Mouse (Mus musculus) hindbrain, embryonic 11.5 days (tissue): Measurements from ENCODE around the gene Letmd1. TPM values are rescaled to one million over a fixed set of nuclear protein-coding genes. Genes with fewer than 3 reads are reported as not detected.

Experiments
- ATAC-seq: fragments of 200-750 bp; cut with Nextera tagmentation; 2 replicates; pipeline ENCODE4 v1.8.0; 2017; ENCODE audit warnings: mild to moderate bottlenecking, moderate TSS enrichment, moderate library complexity; ENCODE audit not compliant: low FRiP score
- DNase-seq: peaks from one replicate; pipeline ENCODE4 v3.0.0-alpha.2; 2015; ENCODE audit warnings: low spot score
- H3K27ac ChIP-seq: fragments of 300-500 bp; sonication (generic); 2 replicates; pipeline ENCODE4 v1.5.1; 2014; ENCODE audit warnings: mild to moderate bottlenecking, low read depth, low read length
- H3K27me3 ChIP-seq: fragments of 300-500 bp; sonication (generic); 2 replicates; pipeline ENCODE4 v1.6.1; 2014; ENCODE audit warnings: mild to moderate bottlenecking, low read length, moderate library complexity, mixed read lengths; ENCODE audit not compliant: control insufficient read depth, insufficient read depth
- H3K36me3 ChIP-seq: fragments of 300-500 bp; sonication (generic); 2 replicates; pipeline ENCODE4 v1.6.1; 2014; ENCODE audit warnings: mild to moderate bottlenecking, low read length, moderate library complexity, mixed read lengths; ENCODE audit not compliant: control insufficient read depth, insufficient read depth
- H3K4me1 ChIP-seq: fragments of 300-500 bp; sonication (generic); replicated peaks from 2 replicates; pipeline ENCODE4 v1.6.1; 2014; ENCODE audit warnings: low read length, mixed read lengths; ENCODE audit not compliant: control insufficient read depth, insufficient read depth
- H3K4me2 ChIP-seq: fragments of 300-500 bp; sonication (generic); replicated peaks from 2 replicates; pipeline ENCODE4 v1.6.1; 2014; ENCODE audit warnings: mild to moderate bottlenecking, low read depth, low read length
- H3K4me3 ChIP-seq: fragments of 300-500 bp; sonication (generic); 2 replicates; pipeline ENCODE4 v1.5.1; 2014; ENCODE audit warnings: low read depth, low read length
- H3K9ac ChIP-seq: fragments of 300-500 bp; sonication (generic); 2 replicates; pipeline ENCODE4 v1.6.1; 2014; ENCODE audit warnings: low read depth, low read length
- H3K9me3 ChIP-seq: fragments of 300-500 bp; sonication (generic); 2 replicates; pipeline ENCODE4 v1.6.1; 2016; ENCODE audit warnings: low read length; ENCODE audit not compliant: control insufficient read depth
- WGBS: fragments of 180-500 bp; shearing (Covaris S2); extraction: QIAGEN DNeasy Blood & Tissue Kit; methylation state at CpG from one replicate; pipeline ENCODE4 v1.1.7; 2014; 5-methylcytosine and 5-hydroxymethylcytosine counted together
- polyA plus RNA-seq: library from polyadenylated mRNA; unstranded; fragments of >200 nt; fragmentation: Nextera tagmentation; extraction: Ambion mirVana; gene quantifications from 2 replicates; pipeline ENCODE4 v1.2.1, GENCODE M21; 2014

Letmd1 gene
- polyA plus RNA-seq, 1 experiment from 2014 or later: 48.6 TPM

DNA sequence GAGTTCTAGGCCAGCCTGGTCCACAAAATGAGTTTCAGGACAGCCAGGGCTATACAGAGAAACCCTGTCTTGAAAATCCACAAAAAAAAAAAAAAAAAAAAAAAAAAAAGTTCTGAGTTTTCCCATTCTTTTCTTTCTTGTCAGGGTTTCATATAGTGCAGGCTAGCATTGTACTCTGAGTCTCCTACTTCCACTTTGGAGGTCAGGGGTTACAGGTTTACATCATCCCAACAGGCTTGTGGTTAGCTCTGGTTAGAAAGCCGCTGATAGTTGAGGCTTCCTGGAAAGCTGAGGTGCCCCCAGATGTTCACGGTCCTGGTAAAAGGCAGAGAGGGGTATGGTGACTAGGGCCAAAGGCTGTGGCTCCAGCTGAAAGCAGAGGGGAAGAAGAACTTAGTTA lies 21.9 kb upstream of the Letmd1 start:
- Histone ChIP-seq H3K27ac (no peak overlapping the region), H3K4me3 (no peak overlapping the region), H3K36me3 (no peaks in the 10 kb centered on the region), H3K9me3 (no peaks in the 10 kb centered on the region), H3K4me2 (no peak overlapping the region), H3K27me3 (no peaks in the 10 kb centered on the region), H3K4me1 (no peaks in the 10 kb centered on the region; the same call in 1 of the 2 replicates), H3K9ac (no peak overlapping the region)
- ATAC-seq: no peak
- DNase-seq: no peak
- WGBS: 83% methylated on average over 2 of the region's 2 CpGs

DNA sequence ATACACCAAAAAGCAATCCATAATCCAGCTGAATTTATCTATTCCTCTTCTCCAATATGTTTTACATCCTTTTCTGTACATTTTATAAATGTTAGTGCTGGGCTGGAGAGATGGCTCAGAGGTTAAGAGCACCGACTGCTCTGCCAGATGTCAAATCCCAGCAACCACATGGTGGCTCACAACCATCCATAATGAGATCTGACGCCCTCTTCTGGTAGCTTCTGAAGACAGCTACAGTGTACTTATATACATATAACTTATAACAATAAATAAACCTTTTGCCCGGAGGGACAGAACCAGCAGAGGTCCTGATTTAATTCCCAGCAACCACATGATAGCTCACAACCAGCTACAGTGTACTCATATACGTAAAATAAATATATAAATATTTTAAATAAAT lies 20.3 kb upstream of the Letmd1 start:
- ATAC-seq: no peak
- Histone ChIP-seq H3K9ac (no peak overlapping the region), H3K27ac (no peak overlapping the region), H3K4me3 (no peak overlapping the region), H3K4me2 (no peak overlapping the region), H3K27me3 (no peaks in the 10 kb centered on the region), H3K4me1 (no peaks in the 10 kb centered on the region; the same call in 1 of the 2 replicates), H3K36me3 (no peaks in the 10 kb centered on the region), H3K9me3 (no peaks in the 10 kb centered on the region)
- 72% methylated on average over 4 of the region's 4 CpGs for WGBS
- no peak for DNase-seq

DNA sequence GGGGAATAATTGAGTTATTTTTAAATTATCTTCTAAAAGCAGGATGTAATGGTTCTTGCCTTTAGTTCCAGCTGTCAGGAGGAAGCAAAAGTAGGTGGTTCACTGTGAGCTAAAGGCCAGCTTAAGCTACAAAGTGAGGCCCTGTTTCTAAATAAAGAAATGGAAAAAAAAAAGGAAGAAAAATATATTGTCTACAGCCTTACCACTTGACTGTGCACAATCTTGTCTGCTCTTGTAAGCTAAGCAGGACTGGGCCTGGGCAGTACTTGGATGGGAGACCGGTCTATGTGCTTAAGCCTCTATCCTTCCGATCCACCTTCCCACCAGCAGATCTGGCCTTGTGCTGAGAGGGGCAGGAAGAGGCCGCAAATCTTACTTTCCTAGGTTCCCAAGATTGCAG lies 19.3 kb upstream of the Letmd1 start:
- H3K4me3 ChIP-seq: no peak overlapping the region
- H3K9me3 ChIP-seq: no peaks in the 10 kb centered on the region
- H3K27ac ChIP-seq: no peak overlapping the region
- WGBS: 94% methylated on average over 3 of the region's 3 CpGs
- H3K4me2 ChIP-seq: no peak overlapping the region
- no peak overlapping the region for H3K9ac ChIP-seq
- ATAC-seq (no peak), DNase-seq (no peak)
- H3K4me1 ChIP-seq: no peaks in the 10 kb centered on the region
- H3K27me3 ChIP-seq: no peaks in the 10 kb centered on the region
- no peaks in the 10 kb centered on the region for H3K36me3 ChIP-seq

DNA sequence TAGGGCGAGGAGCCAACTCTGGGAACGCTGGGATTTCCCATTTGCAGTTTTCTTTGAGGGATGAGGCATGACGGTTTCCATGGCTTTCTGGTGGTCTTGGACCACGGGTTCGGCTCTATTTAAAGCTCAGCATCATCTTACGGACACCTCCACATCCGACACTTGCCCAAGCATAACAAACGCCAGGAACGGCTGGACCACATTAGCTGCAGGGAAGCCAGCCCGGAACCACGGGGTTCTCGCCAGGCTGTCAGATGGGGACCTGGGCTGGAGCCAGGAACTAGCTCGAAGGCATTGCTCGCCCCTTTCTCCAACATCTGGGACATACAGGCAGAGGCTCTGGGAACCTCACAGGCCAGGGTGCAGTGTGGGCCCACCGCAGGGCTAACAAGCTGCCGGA lies 17.6 kb upstream of the Letmd1 start:
- no peak for ATAC-seq
- DNase-seq: no peak
- WGBS: 75% methylated on average over 16 of the region's 16 CpGs

DNA sequence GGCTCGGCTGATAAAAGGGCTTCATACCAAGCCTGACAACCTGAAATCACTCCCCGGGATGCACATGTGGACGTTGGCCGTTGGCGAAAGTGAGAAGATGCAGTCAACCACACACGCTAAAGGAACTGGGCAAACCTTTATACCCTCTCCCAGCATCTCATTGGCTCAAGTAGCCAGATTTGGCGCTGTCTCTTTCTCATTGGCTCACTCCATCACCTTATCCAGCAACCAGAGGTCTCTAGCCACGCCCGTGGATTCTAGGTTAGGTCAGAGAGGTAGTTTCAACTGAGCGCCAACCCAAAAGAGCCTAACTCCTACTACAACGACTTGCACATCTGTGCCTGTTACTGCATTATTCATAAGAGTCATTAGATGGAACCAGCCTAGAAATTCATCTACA lies 16.3 kb upstream of the Letmd1 start:
- Histone ChIP-seq H3K9ac (no peak overlapping the region), H3K27ac (no peak overlapping the region), H3K4me1 (no peaks in the 10 kb centered on the region), H3K27me3 (no peaks in the 10 kb centered on the region), H3K4me2 (no peak overlapping the region), H3K36me3 (no peaks in the 10 kb centered on the region), H3K4me3 (no peak overlapping the region), H3K9me3 (no peaks in the 10 kb centered on the region)
- ATAC-seq (no peak), DNase-seq (no peak)
- 83% methylated on average over 11 of the region's 11 CpGs for WGBS

More for the DNA sequence above, 17.6 kb upstream of the Letmd1 start:
- H3K9me3 ChIP-seq: no peaks in the 10 kb centered on the region
- H3K9ac ChIP-seq: no peak overlapping the region
- no peaks in the 10 kb centered on the region for H3K4me1 ChIP-seq
- no peaks in the 10 kb centered on the region for H3K36me3 ChIP-seq
- H3K4me2 ChIP-seq: no peak overlapping the region
- H3K27me3 ChIP-seq: no peaks in the 10 kb centered on the region
- no peak overlapping the region for H3K4me3 ChIP-seq
- H3K27ac ChIP-seq: no peak overlapping the region

DNA sequence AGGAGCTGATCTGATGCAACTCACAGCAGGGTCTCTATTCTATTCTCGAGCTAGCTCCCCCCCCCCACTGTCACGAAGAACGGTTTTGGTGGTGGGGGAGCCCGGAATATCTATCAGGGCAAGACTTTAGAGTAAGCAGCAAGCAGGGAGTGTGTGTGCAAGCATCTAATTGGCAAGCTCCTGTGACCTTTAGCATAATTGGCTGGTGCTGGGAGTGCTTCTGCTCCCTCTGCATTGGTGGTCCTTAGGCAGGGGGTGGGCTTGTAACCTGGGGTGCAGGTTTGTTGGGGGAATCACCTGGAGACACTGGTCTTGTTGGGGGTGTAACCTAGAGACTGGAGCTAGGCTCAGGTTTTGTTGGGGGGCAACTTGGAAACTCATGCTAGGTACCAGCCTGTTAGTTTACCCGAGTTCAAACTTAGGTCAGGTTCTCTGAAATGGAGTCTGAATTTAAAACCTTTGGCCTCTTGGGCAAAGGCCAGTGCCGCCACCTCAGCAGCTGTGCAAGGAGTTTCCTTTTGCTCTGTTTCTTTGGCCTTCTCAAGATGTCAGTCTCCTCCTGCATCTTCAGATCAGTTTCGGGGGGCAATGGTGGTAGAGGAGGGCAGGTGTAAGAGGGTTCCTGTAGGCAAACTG lies 12.3 kb upstream of the Letmd1 start:
- Histone ChIP-seq H3K27me3 (no peaks in the 10 kb centered on the region), H3K4me2 (no peak overlapping the region), H3K36me3 (no peaks in the 10 kb centered on the region), H3K27ac (no peak overlapping the region), H3K9ac (no peak overlapping the region), H3K9me3 (no peaks in the 10 kb centered on the region), H3K4me3 (no peak overlapping the region), H3K4me1 (no peaks in the 10 kb centered on the region)
- 60% methylated on average over 7 of the region's 7 CpGs for WGBS
- DNase-seq (no peak), ATAC-seq (no peak)

DNA sequence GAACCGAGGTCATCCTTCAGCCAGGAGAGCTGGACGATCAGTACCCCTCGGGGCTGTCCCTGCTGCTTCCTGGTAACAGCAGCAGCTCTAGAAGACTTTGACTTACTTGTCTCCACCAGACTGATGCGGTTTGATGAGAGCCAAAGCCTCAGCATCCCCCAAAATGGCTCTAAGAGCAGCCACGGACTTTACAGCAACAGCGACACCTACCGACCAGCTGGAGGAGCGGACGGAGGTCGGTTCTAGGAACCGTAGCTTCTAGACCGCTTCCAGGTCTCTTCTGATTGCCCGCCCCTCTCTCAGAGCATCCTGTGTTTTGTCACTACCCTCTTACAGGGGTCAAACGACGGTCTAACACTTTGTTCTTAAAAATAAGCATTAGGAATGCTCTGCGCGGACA lies 11.5 kb upstream of the Letmd1 start:
- Histone ChIP-seq H3K27ac (no peak overlapping the region), H3K4me1 (0 out of 2 replicates have a peak, but pooled peaks cover 2% of the 10 kb centered on the region), H3K4me3 (no peak overlapping the region), H3K9ac (no peak overlapping the region), H3K9me3 (no peaks in the 10 kb centered on the region), H3K36me3 (no peaks in the 10 kb centered on the region), H3K27me3 (no peaks in the 10 kb centered on the region), H3K4me2 (no peak overlapping the region)
- ATAC-seq (no peak), DNase-seq (peak; percentile 91)
- WGBS: 12% methylated on average over 17 of the region's 17 CpGs

DNA sequence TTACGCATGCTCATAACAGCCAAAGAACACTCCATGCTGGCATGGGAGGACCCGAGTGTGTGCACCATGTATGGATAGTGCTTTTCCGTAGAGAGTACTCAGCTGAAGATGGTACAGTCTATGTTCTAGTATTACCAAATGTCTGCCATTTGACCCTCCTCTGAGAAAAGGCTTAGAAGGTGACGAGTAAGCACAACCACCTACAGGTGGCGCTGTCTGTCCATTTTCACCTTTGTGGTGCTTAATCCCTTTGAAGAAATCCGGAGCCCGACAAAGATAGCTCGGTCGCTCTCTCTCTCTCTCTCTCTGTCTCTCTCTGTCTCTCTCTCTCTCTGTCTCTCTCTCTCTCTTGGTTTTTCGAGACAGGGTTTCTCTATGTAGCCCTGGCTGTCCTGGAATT lies 10.8 kb upstream of the Letmd1 start:
- DNase-seq (peak; percentile 78), ATAC-seq (no peak)
- WGBS: 51% methylated on average over 10 of the region's 10 CpGs
- no peak overlapping the region for H3K27ac ChIP-seq
- no peak overlapping the region for H3K4me3 ChIP-seq
- H3K27me3 ChIP-seq: no peaks in the 10 kb centered on the region
- H3K36me3 ChIP-seq: no peaks in the 10 kb centered on the region
- H3K9me3 ChIP-seq: no peaks in the 10 kb centered on the region
- no peak overlapping the region for H3K4me2 ChIP-seq
- H3K4me1 ChIP-seq: 0 out of 2 replicates have a peak, but pooled peaks cover 2% of the 10 kb centered on the region
- no peak overlapping the region for H3K9ac ChIP-seq

DNA sequence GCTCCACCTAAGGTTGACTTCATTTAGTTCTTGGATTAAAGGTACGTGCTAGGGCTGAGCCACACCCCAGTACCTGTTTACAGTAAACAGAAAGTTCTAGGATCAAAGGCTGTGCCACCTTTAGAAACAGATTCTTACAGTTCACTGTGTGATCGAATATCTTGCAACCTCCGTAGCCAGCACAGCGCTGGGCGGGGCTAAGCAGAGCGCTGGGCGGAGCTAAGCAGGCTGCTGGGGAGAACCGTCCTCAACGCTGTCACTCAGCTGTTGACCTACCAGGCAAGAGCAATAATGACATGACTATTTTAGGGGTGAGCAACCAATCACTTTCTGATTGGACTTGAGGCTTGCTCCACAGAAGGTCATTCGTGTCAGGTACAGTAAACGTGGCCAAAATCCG lies 7.9 kb upstream of the Letmd1 start:
- ATAC-seq (peak; percentile 33; the same call in 1 of the 2 replicates), DNase-seq (peak; percentile 54)
- Histone ChIP-seq H3K4me2 (no peak overlapping the region), H3K9me3 (no peaks in the 10 kb centered on the region), H3K27ac (no peak overlapping the region), H3K9ac (no peak overlapping the region), H3K4me1 (0 out of 2 replicates have a peak, but pooled peaks cover 2% of the 10 kb centered on the region), H3K36me3 (no peaks in the 10 kb centered on the region), H3K4me3 (no peak overlapping the region), H3K27me3 (no peaks in the 10 kb centered on the region)
- 11% methylated on average over 12 of the region's 12 CpGs for WGBS
